Mouse (Mus musculus) kidney, adult 2 months (tissue): ENCODE data around the gene Hebp1. TPM values are rescaled to one million over a fixed set of nuclear protein-coding genes. Genes with fewer than 3 reads are reported as not detected.

ENCODE experiments used
- DNase-seq: peaks from one replicate; pipeline ENCODE4 v3.0.0; 2021
- H3K27ac ChIP-seq: fragments of 200-500 bp; 2 replicates; pipeline ENCODE4 v1.5.1; 2012; ENCODE audit warnings: low read depth, low read length, control low read depth, inconsistent platforms; ENCODE audit not compliant: insufficient read depth
- H3K27me3 ChIP-seq: fragments of 200-500 bp; replicated peaks from 2 replicates; pipeline ENCODE4 v1.6.1; 2012; ENCODE audit warnings: mild to moderate bottlenecking, moderate library complexity, low read length, inconsistent platforms; ENCODE audit not compliant: control insufficient read depth, insufficient read depth
- H3K36me3 ChIP-seq: fragments of 200-500 bp; 2 replicates; pipeline ENCODE4 v1.6.1; 2012; ENCODE audit warnings: mild to moderate bottlenecking, moderate library complexity, low read length, inconsistent platforms; ENCODE audit not compliant: control insufficient read depth, insufficient read depth
- H3K4me1 ChIP-seq: fragments of 200-500 bp; 2 replicates; pipeline ENCODE4 v1.6.1; 2011; ENCODE audit warnings: low read length; ENCODE audit not compliant: control insufficient read depth, insufficient read depth
- H3K4me3 ChIP-seq: fragments of 200-500 bp; 2 replicates; pipeline ENCODE4 v1.5.1; 2011; ENCODE audit warnings: mild to moderate bottlenecking, low read depth, low read length, control low read depth; ENCODE audit not compliant: insufficient read depth
- CTCF ChIP-seq: fragments of 200-500 bp; conservative IDR thresholded peaks from 2 replicates; pipeline ENCODE4 v1.5.1; 2011; ENCODE audit warnings: low read depth, mild to moderate bottlenecking, control low read depth, low read length, moderate library complexity, mixed read lengths; ENCODE audit not compliant: insufficient read depth, insufficient read length
- POLR2A ChIP-seq: fragments of 200-500 bp; IDR thresholded peaks from one replicate; pipeline ENCODE4 v1.6.1; 2011; ENCODE audit warnings: low read depth, low read length, control low read depth
- WGBS: fragments of 180-500 bp; shearing (Covaris S2); methylation state at CpG from one replicate; pipeline ENCODE4 v1.1.7; 2018; 5-methylcytosine and 5-hydroxymethylcytosine counted together
- polyA plus RNA-seq: library from polyadenylated mRNA; depleted of rRNA; stranded (reverse); fragments of >200 nt; gene quantifications from 2 replicates; pipeline ENCODE4 v1.2.3, GENCODE M21; 2012

The Hebp1 gene
- polyA plus RNA-seq, 1 experiment: 82.9 TPM

DNA sequence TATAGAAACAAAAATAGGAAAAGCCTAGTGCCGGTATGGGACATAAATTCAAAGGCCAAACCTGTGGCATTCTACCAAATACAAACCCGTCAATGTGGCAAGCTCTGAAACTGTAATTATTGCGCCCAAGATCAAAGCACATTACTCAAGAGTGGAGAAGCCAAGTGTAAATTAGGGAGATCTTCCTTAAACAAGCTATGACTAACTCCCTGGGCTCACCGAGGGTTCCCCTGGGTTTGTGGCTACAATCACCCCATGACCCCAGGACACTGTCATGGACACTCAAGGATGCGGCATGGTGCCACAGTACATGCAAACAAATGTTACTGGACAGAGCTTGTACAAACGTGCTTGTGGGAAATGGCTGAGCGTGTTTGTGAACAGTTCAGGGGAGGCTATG lies 64.7 kb downstream of the Hebp1 start:
- H3K36me3 ChIP-seq: no peaks in the 10 kb centered on the region; the same call in 1 of the 2 replicates
- 87% methylated on average over 7 of the region's 7 CpGs for WGBS
- no peak overlapping the region for H3K27ac ChIP-seq
- H3K4me3 ChIP-seq: no peak overlapping the region
- DNase-seq: no peak
- H3K27me3 ChIP-seq: no peaks in the 10 kb centered on the region
- no peaks in the 10 kb centered on the region for H3K4me1 ChIP-seq
- TF ChIP-seq CTCF: no peak

DNA sequence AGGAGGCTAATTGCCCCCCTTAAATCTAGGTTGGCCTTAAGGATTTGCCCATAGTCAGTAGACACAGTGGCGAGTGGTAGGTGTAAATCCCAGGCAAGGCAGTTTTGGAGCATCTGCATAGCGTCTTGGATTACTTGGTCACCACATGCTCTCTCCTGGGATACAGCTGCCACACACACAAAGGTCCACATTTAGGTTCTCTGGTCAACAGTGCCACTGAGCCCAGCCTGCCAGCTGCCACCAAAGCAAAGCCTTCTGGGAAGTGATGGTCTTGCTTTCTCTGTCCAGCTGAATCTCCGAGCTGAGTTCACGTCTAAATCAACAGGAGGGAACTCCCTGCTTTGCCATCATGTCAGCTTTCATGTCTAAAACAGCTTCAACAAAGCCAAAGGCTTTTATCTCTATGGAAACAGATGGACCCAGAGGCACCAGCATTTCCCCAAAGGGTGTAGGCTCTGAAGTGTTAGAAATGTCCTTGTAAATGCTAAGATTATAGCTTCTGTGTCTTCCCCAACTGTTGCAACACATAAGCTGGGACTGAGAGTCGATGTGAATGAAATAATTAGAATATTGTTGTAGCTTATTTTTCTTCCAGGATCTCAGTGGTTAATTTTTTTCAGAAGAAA lies 73.0 kb downstream of the Hebp1 start:
- H3K4me1 ChIP-seq: no peaks in the 10 kb centered on the region
- TF ChIP-seq CTCF: no peak
- no peak overlapping the region for H3K4me3 ChIP-seq
- no peaks in the 10 kb centered on the region for H3K27me3 ChIP-seq
- no peak for DNase-seq
- no peaks in the 10 kb centered on the region for H3K36me3 ChIP-seq
- 68% methylated on average over 5 of the region's 5 CpGs for WGBS
- H3K27ac ChIP-seq: no peak overlapping the region

DNA sequence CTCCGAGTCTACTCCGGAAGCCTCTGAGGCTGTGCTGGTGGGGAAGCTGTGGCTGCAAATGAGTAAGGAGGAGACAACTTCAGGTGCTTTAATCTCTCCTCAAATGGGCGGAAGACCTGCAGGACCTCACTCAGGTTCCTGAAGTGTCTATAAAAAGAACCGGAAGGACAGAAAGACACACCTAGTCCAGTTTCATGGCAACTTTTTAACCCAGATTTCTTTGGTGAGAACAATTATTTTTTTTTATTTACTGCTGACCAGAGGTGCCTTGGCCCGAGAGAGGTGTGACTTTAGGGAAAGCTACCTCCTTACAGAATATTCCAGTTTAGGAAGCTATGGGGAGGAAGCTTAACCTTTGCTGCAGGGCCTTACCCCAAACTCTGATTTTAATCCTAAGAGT lies 79.6 kb downstream of the Hebp1 start, which contains the start of gene Gprc5d:
TSS of gene Gprc5d (minus strand) at position 101 of the 400 bp plus-strand sequence.
- 91% methylated on average over 5 of the region's 5 CpGs for WGBS
- Histone ChIP-seq H3K4me3 (no peak within 1 kb of the TSS), H3K36me3 (no peaks in the 10 kb centered on the region), H3K4me1 (no peaks in the 10 kb centered on the region), H3K27me3 (no peaks in the 10 kb centered on the region; the same call in 1 of the 2 replicates), H3K27ac (no peak within 1 kb of the TSS)
- TF ChIP-seq POLR2A (no peak), CTCF (no peak)
- no peak for DNase-seq

DNA sequence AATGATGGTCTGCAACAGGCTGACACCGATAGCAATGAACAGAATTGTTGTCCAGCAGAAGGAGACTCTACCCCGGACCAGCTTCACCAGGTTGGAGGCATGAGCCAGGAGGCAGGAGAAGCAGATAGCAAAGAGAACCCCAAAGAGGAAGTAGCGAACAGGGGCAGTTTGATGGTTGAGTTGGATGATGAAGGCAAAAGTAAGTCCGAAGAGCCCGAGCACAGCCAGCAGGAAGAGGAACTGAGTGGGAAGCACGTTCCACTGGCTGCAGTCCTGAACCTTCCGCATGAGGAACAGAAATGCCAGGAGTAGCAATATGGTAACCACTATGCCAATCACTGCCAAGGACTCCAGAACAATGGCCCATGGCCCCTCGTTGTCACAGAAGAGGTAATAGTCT lies 81.3 kb downstream of the Hebp1 start:
- no peaks in the 10 kb centered on the region for H3K36me3 ChIP-seq
- 93% methylated on average over 8 of the region's 8 CpGs for WGBS
- no peak overlapping the region for H3K27ac ChIP-seq
- H3K4me1 ChIP-seq: no peaks in the 10 kb centered on the region
- TF ChIP-seq CTCF: no peak
- TF ChIP-seq POLR2A: no peak
- H3K27me3 ChIP-seq: no peaks in the 10 kb centered on the region; the same call in 1 of the 2 replicates
- DNase-seq: no peak
- H3K4me3 ChIP-seq: no peak overlapping the region

DNA sequence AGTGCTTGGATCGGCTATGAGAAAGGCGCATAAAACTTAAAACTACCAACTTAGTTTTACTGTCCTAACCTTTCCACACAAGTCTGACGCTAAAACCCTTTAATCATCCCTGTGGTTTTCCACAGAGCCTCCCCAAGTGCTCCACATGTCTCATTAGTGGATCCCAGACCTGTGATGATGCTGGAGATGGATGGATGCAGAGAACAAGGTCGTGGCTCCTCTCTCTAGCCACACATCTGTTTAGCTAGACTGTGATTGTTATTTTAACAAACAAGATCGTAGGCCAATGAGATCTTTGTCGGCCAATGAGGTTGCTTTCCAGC lies 84.7 kb downstream of the Hebp1 start:
- no peak for DNase-seq
- no peak overlapping the region for H3K27ac ChIP-seq
- H3K4me1 ChIP-seq: no peaks in the 10 kb centered on the region
- H3K27me3 ChIP-seq: no peaks in the 10 kb centered on the region; the same call in 1 of the 2 replicates
- no peaks in the 10 kb centered on the region for H3K36me3 ChIP-seq
- 29% methylated on average over 6 of the region's 6 CpGs for WGBS
- TF ChIP-seq CTCF (no peak), POLR2A (no peak)
- no peak overlapping the region for H3K4me3 ChIP-seq

DNA sequence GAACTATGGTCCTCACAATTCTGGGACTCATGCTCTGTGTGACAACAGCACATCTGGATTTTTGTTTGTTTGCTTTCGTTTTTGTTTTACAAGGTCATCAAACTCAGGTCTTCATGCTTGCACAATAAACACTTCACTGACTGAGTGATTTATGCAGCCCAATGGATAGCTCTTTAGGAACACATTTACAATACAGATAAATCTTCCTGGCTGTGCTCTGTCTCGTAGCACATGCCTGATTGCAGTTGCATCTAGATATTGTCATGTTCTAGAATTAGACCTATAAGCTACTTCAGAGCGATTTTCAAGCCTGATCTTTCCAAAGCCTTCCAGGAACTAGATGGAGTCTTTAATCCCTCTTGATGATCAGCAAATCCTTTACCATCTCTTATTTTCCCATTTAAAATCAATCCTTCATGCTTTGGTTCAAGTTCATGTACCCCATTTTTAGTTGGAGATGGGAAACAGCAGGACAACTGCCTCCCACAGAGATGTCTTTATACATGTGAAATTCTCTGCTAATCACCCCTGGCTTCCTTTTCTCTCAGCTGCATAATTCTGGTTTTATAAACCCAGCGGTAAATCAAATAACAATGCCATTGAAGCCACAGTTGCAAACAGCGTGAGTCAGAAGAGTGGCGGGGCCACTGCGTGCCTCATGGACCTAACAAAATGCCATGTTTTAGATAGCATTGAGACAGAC lies 85.3 kb downstream of the Hebp1 start:
- Histone ChIP-seq H3K4me3 (no peak overlapping the region), H3K27ac (no peak overlapping the region), H3K27me3 (no peaks in the 10 kb centered on the region; the same call in 1 of the 2 replicates), H3K36me3 (no peaks in the 10 kb centered on the region), H3K4me1 (no peaks in the 10 kb centered on the region)
- TF ChIP-seq POLR2A: no peak
- TF ChIP-seq CTCF: no peak
- WGBS: 36% methylated on average over 7 of the region's 7 CpGs
- DNase-seq: no peak

DNA sequence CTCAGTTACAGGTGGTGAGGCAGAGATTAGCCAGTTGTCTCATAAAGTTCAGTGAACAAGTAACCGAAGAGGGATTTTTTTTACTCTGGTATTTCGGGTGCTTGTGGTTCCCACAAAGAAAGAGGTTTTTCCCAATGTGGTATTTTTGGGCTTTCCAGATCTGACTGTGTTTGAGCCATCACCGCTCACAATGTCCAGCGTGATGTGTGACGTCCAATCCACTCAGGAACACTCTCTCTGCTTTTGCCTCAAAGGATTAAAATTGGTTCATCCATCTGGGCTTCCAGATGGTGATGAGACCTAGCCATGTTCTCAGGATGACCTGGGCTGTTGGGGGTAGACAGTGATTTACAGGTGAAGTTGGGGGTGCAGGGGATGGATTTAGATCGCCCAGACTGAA lies 90.8 kb downstream of the Hebp1 start:
- Histone ChIP-seq H3K4me3 (no peak overlapping the region), H3K36me3 (no peaks in the 10 kb centered on the region), H3K27me3 (no peaks in the 10 kb centered on the region), H3K27ac (no peak overlapping the region), H3K4me1 (no peaks in the 10 kb centered on the region)
- TF ChIP-seq POLR2A (no peak), CTCF (no peak)
- no peak for DNase-seq
- 94% methylated on average over 6 of the region's 6 CpGs for WGBS
